Mouse (Mus musculus) retina, postnatal 7 days (tissue): ENCODE results near the gene Gm5089.
"Not testable (repeated sequence)": the region's sequence is repeated elsewhere in the genome, so short reads cannot be mapped to it uniquely, and the experiment has no call there.

Experiments used
- DNase-seq: peaks from one replicate; pipeline ENCODE4 v3.0.0-alpha.2; 2012; ENCODE audit warnings: low read depth, low spot score

Gm5089 gene

DNA sequence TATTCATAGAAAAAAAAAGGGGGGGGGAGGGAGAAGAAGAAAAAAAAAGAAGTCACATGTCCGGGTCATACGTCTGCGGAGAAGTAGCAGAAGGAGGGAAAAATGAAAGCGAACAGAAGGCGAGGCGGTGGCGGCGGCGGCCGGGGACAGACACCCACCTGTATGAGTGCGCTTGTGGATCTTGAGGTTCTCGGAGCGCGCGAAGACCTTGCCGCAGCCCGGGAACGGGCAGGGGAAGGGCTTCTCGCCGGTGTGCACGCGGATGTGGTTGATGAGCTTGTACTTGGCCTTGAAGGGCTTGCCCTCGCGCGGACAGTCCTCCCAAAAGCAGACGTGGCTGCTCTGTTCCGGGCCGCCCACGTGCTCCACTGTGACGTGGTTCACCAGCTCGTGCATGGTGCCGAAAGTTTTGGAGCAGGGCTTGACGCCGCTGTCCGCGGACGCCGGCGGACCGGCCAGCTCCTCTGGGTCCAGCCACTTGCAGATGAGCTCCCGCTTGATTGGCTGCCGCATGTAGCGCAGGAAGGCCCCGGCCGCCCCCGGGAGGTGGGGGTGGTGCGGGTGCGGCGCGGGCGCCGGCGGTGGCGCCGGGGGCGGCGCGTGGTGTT is 12.9 kb upstream of the Gm5089 start:
- not testable (repeated sequence) for DNase-seq

- no peak for DNase-seq
Observed at GRCm38 (mm10) chr14:122463080-122463691, 12.3 kb upstream of the Gm5089 start.

- DNase-seq: no peak
Observed at GRCm38 (mm10) chr14:122462689-122463079, 11.8 kb upstream of the Gm5089 start.

DNA sequence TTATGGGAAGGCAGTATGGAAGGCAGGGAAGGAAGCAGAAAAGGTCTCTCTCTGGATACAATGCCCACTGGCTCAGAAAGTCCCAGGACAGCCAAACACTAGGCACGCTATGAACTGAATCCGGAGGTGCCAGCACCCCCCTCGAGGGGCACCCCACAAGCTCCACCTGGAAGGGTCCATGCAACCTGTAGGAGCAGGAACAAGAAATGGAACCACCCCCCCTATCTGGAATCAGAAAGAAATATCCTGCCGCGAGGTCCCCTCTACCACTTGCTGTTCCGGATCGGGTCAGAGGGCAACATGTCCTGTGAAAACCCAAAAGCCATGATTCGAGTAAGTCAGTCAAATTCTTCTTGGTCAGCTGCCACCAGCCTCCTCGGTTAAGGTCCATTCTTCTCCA is 11.1 kb upstream of the Gm5089 start:
- DNase-seq: no peak

DNA sequence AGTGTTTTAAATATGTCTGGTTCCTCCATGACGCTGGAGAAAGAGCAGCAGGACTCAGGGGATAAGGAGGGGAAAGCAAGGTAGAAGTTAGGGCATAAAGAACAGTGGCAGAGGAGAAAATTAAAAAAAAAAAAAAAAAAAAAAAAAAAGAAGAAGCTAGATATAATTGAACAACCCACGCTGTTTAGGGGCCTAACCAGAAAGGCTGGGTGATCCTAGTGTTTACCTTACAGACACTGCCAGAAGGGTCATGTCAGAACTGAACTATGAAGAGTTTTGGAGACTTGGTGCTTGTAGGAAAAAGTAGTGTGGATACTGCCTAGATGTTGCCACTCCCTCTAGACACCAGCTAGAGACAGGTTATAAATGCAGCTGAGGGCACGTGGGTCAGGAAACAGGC is 10.6 kb upstream of the Gm5089 start:
- DNase-seq: no peak

- DNase-seq: no peak
Observed at GRCm38 (mm10) chr14:122460226-122460625, 9.3 kb upstream of the Gm5089 start.

GRCm38 (mm10) chr14:122459776-122460175 is 8.9 kb upstream of the Gm5089 start:
- DNase-seq: no peak

- not testable (repeated sequence) for DNase-seq
Observed at GRCm38 (mm10) chr14:122459332-122459731, 8.4 kb upstream of the Gm5089 start.

DNA sequence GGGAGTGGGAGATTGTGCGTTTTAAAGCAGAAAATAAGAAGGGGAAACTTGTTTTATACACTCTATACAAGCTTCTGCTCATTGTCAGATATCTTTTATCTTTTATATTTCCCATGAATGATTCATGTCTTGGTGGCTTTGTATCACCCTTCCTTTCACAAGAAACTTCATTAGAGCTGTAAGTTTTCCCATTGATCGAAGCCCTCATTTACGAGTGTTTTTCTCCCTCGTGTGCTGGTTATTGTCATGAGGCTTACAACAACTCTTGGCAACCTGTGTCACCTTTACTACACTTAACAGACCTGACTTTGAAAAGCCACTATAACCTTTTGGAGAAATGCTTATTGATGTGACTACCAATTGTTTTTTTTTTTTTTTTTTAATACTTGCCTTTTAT is 4.6 kb upstream of the Gm5089 start:
- DNase-seq: no peak

GRCm38 (mm10) chr14:122454901-122455561 is 4.1 kb upstream of the Gm5089 start:
- DNase-seq: no peak

DNA sequence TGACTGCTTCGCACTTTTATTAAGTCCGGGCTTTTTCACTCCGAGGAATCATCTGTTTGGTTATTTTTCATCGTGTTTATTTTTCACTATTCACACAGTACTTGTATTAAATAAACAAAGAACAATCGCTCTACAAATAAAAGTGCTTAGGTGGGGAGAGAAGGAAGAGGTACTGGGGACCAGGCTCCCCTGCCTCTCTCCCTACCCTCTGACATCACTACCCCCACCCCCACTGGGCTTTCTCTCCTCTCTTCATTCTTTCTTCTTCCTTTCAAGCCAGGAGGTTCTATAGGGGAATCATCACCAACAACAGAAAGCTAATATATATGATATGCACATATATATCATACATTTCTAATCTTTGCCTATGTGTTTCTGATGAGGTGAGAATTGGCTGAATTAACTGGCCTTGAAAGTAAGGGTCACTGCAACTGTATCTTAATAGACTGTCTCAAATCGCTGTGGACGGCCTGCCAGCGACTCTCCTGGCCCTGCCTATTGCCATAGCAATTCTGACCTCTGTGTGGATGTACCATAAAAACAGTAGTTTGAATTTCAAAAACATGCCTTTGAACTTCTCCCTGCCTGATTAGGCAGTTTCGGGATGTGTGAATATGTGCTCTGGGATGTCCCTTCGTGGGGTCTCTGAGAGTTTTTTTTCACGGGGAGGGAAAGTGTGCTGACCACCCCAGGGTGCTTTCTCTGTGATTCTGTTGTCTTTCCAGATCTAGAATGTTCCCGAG is 3.3 kb upstream of the Gm5089 start:
- DNase-seq: no peak

- no peak for DNase-seq
Observed at GRCm38 (mm10) chr14:122453388-122453995, 2.6 kb upstream of the Gm5089 start.

DNA sequence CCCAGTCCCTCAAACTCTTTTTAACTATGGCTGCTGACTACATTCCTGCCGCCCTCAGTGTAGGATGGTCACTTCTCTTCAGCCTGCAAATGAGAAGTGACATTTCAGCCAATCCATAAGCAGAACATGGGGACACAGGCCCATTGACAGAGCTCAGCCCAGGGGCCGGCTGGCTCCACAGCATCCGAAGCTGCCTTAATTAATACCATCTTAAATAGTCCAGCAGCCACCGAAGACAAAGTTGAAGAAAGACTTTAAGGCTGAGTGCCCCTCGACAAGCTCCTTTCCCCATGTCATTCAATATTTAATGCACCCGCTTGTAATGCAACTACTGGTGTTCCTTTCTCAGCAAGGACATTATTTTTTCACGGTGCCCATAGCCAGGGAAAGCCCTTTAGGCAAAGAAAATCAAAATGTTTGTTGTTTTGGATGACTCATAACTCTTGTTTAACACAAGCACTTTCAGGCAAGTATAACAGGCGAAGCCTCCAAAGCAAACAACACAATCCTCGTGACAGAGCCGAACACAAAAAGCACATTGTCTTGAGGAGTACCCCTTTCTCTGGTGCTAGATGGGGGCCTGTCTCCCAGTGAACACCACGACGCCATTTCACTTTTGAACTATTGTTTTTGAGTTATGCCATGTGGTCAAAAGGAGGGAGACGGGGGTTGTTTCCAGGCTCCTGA is 1.9 kb upstream of the Gm5089 start:
- DNase-seq: no peak

DNA sequence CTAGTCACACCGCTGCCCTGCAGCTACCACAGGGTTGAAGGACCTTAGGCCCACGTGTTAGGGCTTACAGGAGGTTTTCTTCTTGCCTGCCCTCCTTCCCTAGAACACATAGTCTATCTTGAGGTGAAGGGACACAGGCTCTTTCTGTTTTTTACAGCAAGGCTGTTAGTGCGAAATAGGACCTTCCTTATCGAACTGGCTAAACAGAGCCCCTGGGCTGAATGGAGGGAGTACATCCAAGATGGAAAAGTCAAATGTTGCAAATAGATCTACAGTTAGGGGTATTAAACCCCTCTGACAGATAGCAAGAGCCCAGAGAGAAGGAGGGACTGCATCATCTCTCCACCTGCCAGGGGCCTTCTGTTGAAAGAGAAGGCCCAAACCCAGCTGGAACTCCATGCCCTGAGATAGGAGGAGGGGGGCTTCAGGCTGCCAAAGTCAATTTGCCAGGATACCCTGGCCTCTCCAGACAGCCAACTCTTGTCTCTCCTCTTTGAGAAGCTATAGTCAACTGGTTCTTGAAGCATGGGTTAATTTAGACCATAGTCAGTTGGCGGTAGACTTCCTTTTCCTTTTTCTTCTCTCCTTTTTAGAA is 733 bp upstream of the Gm5089 start:
- DNase-seq: no peak

DNA sequence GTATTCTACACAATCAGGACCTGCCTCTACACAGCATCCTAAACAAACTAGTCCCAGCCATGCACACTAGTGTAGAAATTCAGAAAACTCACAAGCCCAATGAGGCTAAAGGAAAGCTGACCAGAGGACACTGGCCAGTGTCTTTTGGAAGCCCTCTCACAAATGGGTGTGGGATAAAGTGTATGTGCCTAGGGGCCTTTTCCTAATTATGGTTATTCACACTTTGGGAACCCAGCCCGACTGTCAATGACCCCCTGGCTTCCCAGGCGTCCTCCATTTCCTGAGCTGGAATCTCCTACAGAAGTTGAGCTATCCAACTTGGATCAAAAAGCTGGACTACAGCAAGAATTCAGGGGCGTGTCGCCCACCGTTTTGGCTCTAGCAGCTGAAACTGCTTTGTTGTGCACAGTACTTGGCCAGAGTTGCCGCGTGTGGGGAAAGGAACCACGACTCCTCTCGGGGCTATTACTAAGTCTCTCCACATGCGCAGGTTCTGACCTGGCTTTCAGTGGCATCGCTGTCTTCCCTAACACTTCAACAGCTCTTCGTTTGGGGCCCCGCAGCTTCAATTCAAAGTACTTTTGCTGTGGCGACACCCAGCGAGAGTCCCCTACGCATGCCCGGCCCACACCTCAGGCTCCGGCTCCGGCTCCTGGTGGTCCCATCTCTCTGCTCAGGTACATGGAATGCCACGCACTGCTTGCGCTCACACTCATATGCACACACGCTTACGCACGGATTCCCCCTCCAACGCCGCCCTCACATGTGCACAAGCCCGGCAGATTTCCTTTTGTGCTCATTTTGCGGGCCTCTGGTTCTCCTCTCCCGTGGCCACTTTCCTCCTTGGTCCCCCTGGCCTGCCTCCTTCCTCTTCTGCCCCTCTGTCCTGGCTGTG is 1.1 kb downstream of the Gm5089 start:
- DNase-seq: no peak

DNA sequence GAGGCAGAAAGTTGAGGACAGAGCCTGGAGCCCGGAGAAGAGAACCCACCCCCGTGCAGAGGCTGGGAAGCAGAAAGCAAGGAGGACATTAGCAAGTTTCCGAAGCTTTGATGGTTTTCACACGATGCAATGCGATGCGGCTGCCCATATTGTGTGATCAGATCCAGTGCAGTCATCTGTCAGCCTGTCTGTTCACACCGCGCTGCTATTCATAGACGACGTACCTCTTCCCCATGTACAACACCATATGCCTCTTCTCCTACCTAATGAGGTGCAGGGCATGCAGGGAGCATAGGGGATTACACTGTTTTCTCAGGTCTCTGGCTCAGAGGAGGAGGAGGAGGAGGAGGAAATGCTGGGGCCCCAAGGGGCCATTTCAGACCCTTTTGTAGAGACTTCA is 14.1 kb downstream of the Gm5089 start:
- DNase-seq: no peak

GRCm38 (mm10) chr14:122434039-122434438 is 16.9 kb downstream of the Gm5089 start:
- DNase-seq: no peak

- no peak for DNase-seq
Observed at GRCm38 (mm10) chr14:122432558-122432957, 18.4 kb downstream of the Gm5089 start.

DNA sequence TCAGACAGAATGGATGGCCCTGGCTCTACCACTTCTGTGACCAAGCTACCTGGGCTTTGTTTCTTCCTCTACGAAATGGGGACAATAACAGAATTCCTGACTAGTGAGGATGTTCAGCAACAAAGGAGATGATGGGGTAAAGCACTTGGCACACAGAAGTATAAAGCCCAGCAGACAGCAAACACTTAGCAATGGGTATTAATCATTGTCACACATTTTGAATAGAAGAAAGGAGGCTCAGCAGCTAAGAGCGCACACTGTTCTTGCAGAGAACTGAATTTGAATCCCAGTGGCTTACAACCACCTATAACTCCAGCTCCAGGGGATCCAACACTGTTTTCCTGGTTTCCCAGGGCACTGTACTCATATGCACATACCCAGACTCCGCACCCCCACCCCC is 23.3 kb downstream of the Gm5089 start:
- no peak for DNase-seq

- no peak for DNase-seq
Observed at GRCm38 (mm10) chr14:122427204-122427560, 23.7 kb downstream of the Gm5089 start.
